Mouse (Mus musculus) midbrain, embryonic 13.5 days (tissue): ENCODE results near the gene Ltbr. TPM values are rescaled to one million over a fixed set of nuclear protein-coding genes. Genes with fewer than 3 reads are reported as not detected.

Experiments
- ATAC-seq: fragments of 200-750 bp; cut with Nextera tagmentation; 2 replicates; pipeline ENCODE4 v1.8.0; 2017; ENCODE audit warnings: mild to moderate bottlenecking, moderate TSS enrichment, moderate library complexity
- H3K27ac ChIP-seq: fragments of 300-500 bp; sonication (generic); 2 replicates; pipeline ENCODE4 v1.5.1; 2015; ENCODE audit warnings: inconsistent platforms, mild to moderate bottlenecking, moderate library complexity
- H3K27me3 ChIP-seq: fragments of 300-500 bp; sonication (generic); 2 replicates; pipeline ENCODE4 v1.6.1; 2015; ENCODE audit warnings: mild to moderate bottlenecking, inconsistent platforms
- H3K36me3 ChIP-seq: fragments of 300-500 bp; sonication (generic); 2 replicates; pipeline ENCODE4 v1.6.1; 2015; ENCODE audit warnings: mild to moderate bottlenecking, inconsistent platforms
- H3K4me1 ChIP-seq: fragments of 300-500 bp; sonication (generic); replicated peaks from 2 replicates; pipeline ENCODE4 v1.6.1; 2015; ENCODE audit warnings: inconsistent platforms
- H3K4me2 ChIP-seq: fragments of 300-500 bp; sonication (generic); replicated peaks from 2 replicates; pipeline ENCODE4 v1.6.1; 2015; ENCODE audit warnings: moderate library complexity, mild to moderate bottlenecking, inconsistent platforms
- H3K4me3 ChIP-seq: fragments of 300-500 bp; sonication (generic); replicated peaks from 2 replicates; pipeline ENCODE4 v1.5.1; 2015; ENCODE audit warnings: mild to moderate bottlenecking, inconsistent platforms
- H3K9ac ChIP-seq: fragments of 300-500 bp; sonication (generic); replicated peaks from 2 replicates; pipeline ENCODE4 v1.6.1; 2015; ENCODE audit warnings: mild to moderate bottlenecking, inconsistent platforms
- H3K9me3 ChIP-seq: fragments of 300-500 bp; sonication (generic); 2 replicates; pipeline ENCODE4 v1.6.1; 2016; ENCODE audit warnings: mild to moderate bottlenecking, inconsistent platforms
- whole genome bisulfite sequencing: fragments of 180-500 bp; shearing (Covaris S2); methylation state at CpG from one replicate; pipeline ENCODE4 v1.1.7; 2015; 5-methylcytosine and 5-hydroxymethylcytosine counted together
- polyA plus RNA-seq: library from polyadenylated mRNA; unstranded; fragments of >200 nt; fragmentation: Nextera tagmentation; extraction: Ambion mirVana; gene quantifications from 2 replicates; pipeline ENCODE4 v1.2.1, GENCODE M21; 2015

The Ltbr gene
- polyA plus RNA-seq, 1 experiment from 2014 or later = 13.3 TPM

DNA sequence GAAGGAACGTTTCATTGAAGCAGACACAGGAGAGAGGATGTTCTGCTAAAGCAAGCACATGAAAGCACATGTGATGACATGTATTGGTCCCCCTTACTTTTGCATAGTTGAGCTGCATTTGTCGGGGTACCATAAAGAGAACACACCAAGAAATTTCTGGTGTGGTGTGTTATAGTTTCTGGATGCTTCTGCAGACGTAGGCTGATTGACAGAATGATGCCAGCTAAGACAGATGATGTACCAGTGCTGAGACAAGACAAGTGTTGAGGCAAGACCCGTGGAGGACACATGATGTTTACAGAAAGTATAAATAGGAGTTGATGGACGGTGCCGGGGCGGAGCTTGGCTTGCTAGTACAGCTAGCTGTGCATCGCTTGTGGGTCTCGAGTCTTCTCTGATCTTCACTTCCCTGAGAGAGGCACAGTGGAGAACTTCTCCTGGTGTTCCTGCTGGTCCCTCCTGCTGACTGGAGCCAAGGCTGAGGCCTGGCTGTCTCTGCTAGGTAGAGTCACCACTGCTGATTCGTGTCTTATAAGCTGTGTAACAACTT is 53.6 kb downstream of the Ltbr start:
- H3K4me2 ChIP-seq = no peak overlapping the region
- no peaks in the 10 kb centered on the region for H3K4me1 ChIP-seq
- H3K27me3 ChIP-seq = no peaks in the 10 kb centered on the region
- no peak for ATAC-seq
- no peak overlapping the region for H3K4me3 ChIP-seq
- H3K9me3 ChIP-seq = no peaks in the 10 kb centered on the region
- H3K36me3 ChIP-seq = no peaks in the 10 kb centered on the region
- H3K9ac ChIP-seq = no peak overlapping the region
- 86% methylated on average over 10 of the region's 10 CpGs for WGBS
- H3K27ac ChIP-seq = no peak overlapping the region

Other genes starting within 250 kb of the Ltbr start
- 0.34 and 0.37 TPM in 2 replicates for gene Lpar5, start 246.0 kb downstream of the Ltbr start, polyA plus RNA-seq
- gene Chd4, start 217.9 kb downstream of the Ltbr start, polyA plus RNA-seq = 133 and 138 TPM in 2 replicates
- 43.2 and 45.9 TPM in 2 replicates for gene Nop2, start 182.0 kb downstream of the Ltbr start, polyA plus RNA-seq
- 14.9 and 19.3 TPM in 2 replicates for gene Iffo1, start 168.6 kb downstream of the Ltbr start, polyA plus RNA-seq
- gene Gapdh, start 147.4 kb downstream of the Ltbr start, polyA plus RNA-seq = 1,484 and 1,546 TPM in 2 replicates
- 101 and 103 TPM in 2 replicates for gene Ncapd2, start 122.2 kb downstream of the Ltbr start, polyA plus RNA-seq
- 163 and 165 TPM in 2 replicates for gene Mrpl51, start 122.1 kb downstream of the Ltbr start, polyA plus RNA-seq
- gene Vamp1, start 98.3 kb downstream of the Ltbr start, polyA plus RNA-seq = 7.7 and 8.8 TPM in 2 replicates
- gene Tapbpl, start 82.0 kb downstream of the Ltbr start, polyA plus RNA-seq = 3.2 and 3.7 TPM in 2 replicates
- gene Cd27, start 76.9 kb downstream of the Ltbr start, polyA plus RNA-seq = 2.2 and 2.5 TPM in 2 replicates
- gene Tuba3a, start 27.8 kb downstream of the Ltbr start, polyA plus RNA-seq = 0.11 TPM in 1 of 2 replicates, not detected in the other
- 0.39 and 0.46 TPM in 2 replicates for gene Scnn1a, start 6.8 kb upstream of the Ltbr start, polyA plus RNA-seq
- 10.2 and 12.1 TPM in 2 replicates for gene Tnfrsf1a, start 35.5 kb upstream of the Ltbr start, polyA plus RNA-seq
- 0.08 and 0.23 TPM in 2 replicates for gene Plekhg6, start 66.9 kb upstream of the Ltbr start, polyA plus RNA-seq
- gene Cd9, start 180.9 kb upstream of the Ltbr start, polyA plus RNA-seq = 33.0 and 36.0 TPM in 2 replicates
- 6.2 and 8.4 TPM in 2 replicates for gene Vwf, start 232.9 kb upstream of the Ltbr start, polyA plus RNA-seq